Mouse (Mus musculus): ENCODE data around the gene Ubap1. TPM values are rescaled to one million over a fixed set of nuclear protein-coding genes. Genes with fewer than 3 reads are reported as not detected.
A peak's percentile ranks its signal among the peaks of the same experiment; 100 is the strongest.

The Ubap1 gene
- total and polyA plus RNA-seq, 3 experiments, result 18.3 to 39.2 (median 30.4) TPM

GRCm38 (mm10) chr4:41388616-41389015 is 39.8 kb downstream of the Ubap1 start:
- H3K9me3 ChIP-seq (replicated peaks), result no peaks in the 10 kb centered on the region
- peaks cover 30% of the 10 kb centered on the region for H3K4me1 ChIP-seq (ENCODE audit: insufficient read depth, low read depth, low read length)
- DNase-seq (ENCODE audit: low spot score) (no peak), ATAC-seq (ENCODE audit: extremely low read depth, insufficient number of reproducible peaks, low FRiP score, poor library complexity, severe bottlenecking) (no peak)
- peaks cover 90% of the 10 kb centered on the region for H3K36me3 ChIP-seq (replicated peaks)
- H3K27me3 ChIP-seq (ENCODE audit: insufficient read depth, low read length), result no peaks in the 10 kb centered on the region
- TF ChIP-seq GATA2 (IDR thresholded peaks at IDR 0.05; ENCODE audit: borderline replicate concordance, low read depth, low read length) (no peak), POLR2AphosphoS5 (IDR thresholded peaks at IDR 0.05; ENCODE audit: insufficient replicate concordance, low read depth, low read length) (no peak), TAL1 (conservative IDR thresholded peaks at IDR 0.05; ENCODE audit: low read depth, low read length) (no peak), GATA1 (IDR thresholded peaks at IDR 0.05; ENCODE audit: borderline replicate concordance, low read length) (no peak), CTCF (IDR thresholded peaks at IDR 0.05; ENCODE audit: low read depth, low read length) (no peak)
- no peak overlapping the region for H3K4me3 ChIP-seq (ENCODE audit: low read depth, low read length)

DNA sequence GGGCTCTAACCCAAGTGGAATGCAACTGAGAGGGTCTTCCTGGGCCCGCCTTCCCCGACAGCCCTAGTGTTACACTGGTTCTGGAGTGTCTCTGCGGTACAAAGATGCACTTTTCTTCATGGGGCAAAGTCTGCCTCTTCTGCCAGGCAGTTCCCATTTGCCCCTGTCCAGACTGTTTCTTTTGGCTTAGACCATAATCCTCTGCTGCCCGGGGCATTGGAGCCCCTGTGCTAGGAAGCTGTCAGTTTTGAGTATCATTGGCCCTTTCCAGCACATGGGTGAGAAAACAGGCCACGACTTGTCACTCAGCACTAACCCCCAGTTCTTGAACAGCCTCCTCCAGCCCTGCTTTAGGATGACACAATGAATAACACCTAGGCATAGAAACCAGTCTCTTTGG is 40.4 kb downstream of the Ubap1 start:
- H3K4me3 ChIP-seq (ENCODE audit: low read depth, low read length), result no peak overlapping the region
- DNase-seq (ENCODE audit: low spot score) (no peak), ATAC-seq (ENCODE audit: extremely low read depth, insufficient number of reproducible peaks, low FRiP score, poor library complexity, severe bottlenecking) (no peak)
- H3K27me3 ChIP-seq (ENCODE audit: insufficient read depth, low read length), result no peaks in the 10 kb centered on the region
- TF ChIP-seq CTCF (IDR thresholded peaks at IDR 0.05; ENCODE audit: low read depth, low read length) (no peak), TAL1 (conservative IDR thresholded peaks at IDR 0.05; ENCODE audit: low read depth, low read length) (no peak), POLR2AphosphoS5 (IDR thresholded peaks at IDR 0.05; ENCODE audit: insufficient replicate concordance, low read depth, low read length) (no peak), GATA2 (IDR thresholded peaks at IDR 0.05; ENCODE audit: borderline replicate concordance, low read depth, low read length) (no peak), GATA1 (IDR thresholded peaks at IDR 0.05; ENCODE audit: borderline replicate concordance, low read length) (no peak)
- H3K9me3 ChIP-seq (replicated peaks), result no peaks in the 10 kb centered on the region
- peaks cover 30% of the 10 kb centered on the region for H3K4me1 ChIP-seq (ENCODE audit: insufficient read depth, low read depth, low read length)
- peaks cover 90% of the 10 kb centered on the region for H3K36me3 ChIP-seq (replicated peaks)

DNA sequence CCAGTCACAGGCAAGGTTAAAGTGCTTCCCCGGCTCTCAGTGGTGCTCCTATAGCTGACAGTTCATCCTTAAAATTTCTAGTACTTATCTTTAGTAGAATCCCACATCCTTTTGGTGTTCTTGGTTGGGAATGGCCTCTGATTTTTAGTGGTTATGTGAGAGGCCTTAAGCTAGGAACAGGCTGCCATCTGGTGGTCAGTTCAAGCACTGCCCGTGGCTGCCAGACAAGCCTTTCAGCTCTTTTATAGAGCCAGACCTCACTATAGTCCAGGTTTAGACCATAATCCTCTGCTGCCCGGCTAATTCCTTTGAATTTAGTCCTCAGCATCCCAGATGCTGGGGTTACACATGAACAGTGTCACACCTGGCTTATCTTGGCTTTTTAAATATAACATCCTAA is 41.3 kb downstream of the Ubap1 start:
- DNase-seq (ENCODE audit: low spot score), result peak; percentile 35
- Histone ChIP-seq H3K36me3 (replicated peaks) (peaks cover 93% of the 10 kb centered on the region), H3K4me1 (ENCODE audit: insufficient read depth, low read depth, low read length) (peaks cover 30% of the 10 kb centered on the region), H3K4me3 (ENCODE audit: low read depth, low read length) (no peak overlapping the region), H3K9me3 (replicated peaks) (no peaks in the 10 kb centered on the region), H3K27me3 (ENCODE audit: insufficient read depth, low read length) (no peaks in the 10 kb centered on the region)
- TF ChIP-seq GATA2 (IDR thresholded peaks at IDR 0.05; ENCODE audit: borderline replicate concordance, low read depth, low read length) (no peak), CTCF (IDR thresholded peaks at IDR 0.05; ENCODE audit: low read depth, low read length) (peak; percentile 91)
- ATAC-seq (ENCODE audit: extremely low read depth, insufficient number of reproducible peaks, low FRiP score, poor library complexity, severe bottlenecking), result 0 out of 2 replicates have a peak, but pooled peaks have one; percentile 35

GRCm38 (mm10) chr4:41391015-41391414 is 42.2 kb downstream of the Ubap1 start:
- Histone ChIP-seq H3K4me1 (ENCODE audit: insufficient read depth, low read depth, low read length) (peaks cover 28% of the 10 kb centered on the region), H3K36me3 (replicated peaks) (peaks cover 100% of the 10 kb centered on the region), H3K27me3 (ENCODE audit: insufficient read depth, low read length) (no peaks in the 10 kb centered on the region), H3K4me3 (ENCODE audit: low read depth, low read length) (no peak overlapping the region), H3K9me3 (replicated peaks) (no peaks in the 10 kb centered on the region)
- ATAC-seq (ENCODE audit: extremely low read depth, insufficient number of reproducible peaks, low FRiP score, poor library complexity, severe bottlenecking) (no peak), DNase-seq (ENCODE audit: low spot score) (no peak)
- TF ChIP-seq GATA2 (IDR thresholded peaks at IDR 0.05; ENCODE audit: borderline replicate concordance, low read depth, low read length) (no peak), TAL1 (conservative IDR thresholded peaks at IDR 0.05; ENCODE audit: low read depth, low read length) (no peak), POLR2AphosphoS5 (IDR thresholded peaks at IDR 0.05; ENCODE audit: insufficient replicate concordance, low read depth, low read length) (no peak), GATA1 (IDR thresholded peaks at IDR 0.05; ENCODE audit: borderline replicate concordance, low read length) (no peak), CTCF (IDR thresholded peaks at IDR 0.05; ENCODE audit: low read depth, low read length) (no peak)

- Histone ChIP-seq H3K36me3 (replicated peaks) (peaks cover 95% of the 10 kb centered on the region), H3K4me1 (ENCODE audit: insufficient read depth, low read depth, low read length) (peaks cover 6% of the 10 kb centered on the region; the same call in 1 of the 2 replicates), H3K4me3 (ENCODE audit: low read depth, low read length) (no peak overlapping the region), H3K27me3 (ENCODE audit: insufficient read depth, low read length) (no peaks in the 10 kb centered on the region), H3K9me3 (replicated peaks) (no peaks in the 10 kb centered on the region)
- TF ChIP-seq TAL1 (conservative IDR thresholded peaks at IDR 0.05; ENCODE audit: low read depth, low read length) (no peak), GATA1 (IDR thresholded peaks at IDR 0.05; ENCODE audit: borderline replicate concordance, low read length) (no peak), POLR2AphosphoS5 (IDR thresholded peaks at IDR 0.05; ENCODE audit: insufficient replicate concordance, low read depth, low read length) (no peak), GATA2 (IDR thresholded peaks at IDR 0.05; ENCODE audit: borderline replicate concordance, low read depth, low read length) (no peak), CTCF (IDR thresholded peaks at IDR 0.05; ENCODE audit: low read depth, low read length) (no peak)
- ATAC-seq (ENCODE audit: extremely low read depth, insufficient number of reproducible peaks, low FRiP score, poor library complexity, severe bottlenecking) (no peak), DNase-seq (ENCODE audit: low spot score) (no peak)
Observed at GRCm38 (mm10) chr4:41394651-41395050, 45.9 kb downstream of the Ubap1 start.

DNA sequence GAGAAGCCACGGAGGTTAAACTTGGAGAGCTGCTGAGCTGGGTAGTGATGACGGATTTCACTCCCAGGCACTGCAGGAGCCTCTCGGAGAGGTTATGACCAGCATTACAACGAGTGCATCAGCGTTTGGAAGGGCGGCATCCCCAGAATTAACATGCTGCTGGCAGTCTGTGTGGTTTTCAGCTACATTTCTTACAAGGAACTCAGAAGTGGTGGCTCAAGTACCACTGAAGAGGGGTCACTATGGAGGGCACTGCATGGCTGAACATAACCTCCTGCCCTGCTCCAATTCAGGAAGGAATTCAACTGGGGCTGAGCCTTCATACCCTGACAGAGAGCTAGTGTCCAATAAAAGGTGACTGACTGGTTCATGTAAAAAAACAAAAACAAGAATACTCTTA is 49.6 kb downstream of the Ubap1 start:
- peaks cover 17% of the 10 kb centered on the region for H3K4me1 ChIP-seq (ENCODE audit: insufficient read depth, low read depth, low read length)
- DNase-seq (ENCODE audit: low spot score) (no peak), ATAC-seq (ENCODE audit: extremely low read depth, insufficient number of reproducible peaks, low FRiP score, poor library complexity, severe bottlenecking) (no peak)
- peaks cover 94% of the 10 kb centered on the region for H3K36me3 ChIP-seq (replicated peaks)
- TF ChIP-seq POLR2AphosphoS5 (IDR thresholded peaks at IDR 0.05; ENCODE audit: insufficient replicate concordance, low read depth, low read length), result no peak
- no peak for TF ChIP-seq GATA2 (IDR thresholded peaks at IDR 0.05; ENCODE audit: borderline replicate concordance, low read depth, low read length)
- TF ChIP-seq CTCF (IDR thresholded peaks at IDR 0.05; ENCODE audit: low read depth, low read length), result no peak
- no peak for TF ChIP-seq TAL1 (conservative IDR thresholded peaks at IDR 0.05; ENCODE audit: low read depth, low read length)
- no peak for TF ChIP-seq GATA1 (IDR thresholded peaks at IDR 0.05; ENCODE audit: borderline replicate concordance, low read length)
- H3K4me3 ChIP-seq (ENCODE audit: low read depth, low read length), result no peak overlapping the region
- no peaks in the 10 kb centered on the region for H3K9me3 ChIP-seq (replicated peaks)
- H3K27me3 ChIP-seq (ENCODE audit: insufficient read depth, low read length), result no peaks in the 10 kb centered on the region
